Mouse (Mus musculus) liver, postnatal 0 days (tissue): ENCODE results near the gene Abcc12. TPM values are rescaled to one million over a fixed set of nuclear protein-coding genes. Genes with fewer than 3 reads are reported as not detected.

Experiments
- ATAC-seq: fragments of 200-750 bp; cut with Nextera tagmentation; 2 replicates; pipeline ENCODE4 v1.8.0; 2017; ENCODE audit warnings: mild to moderate bottlenecking, moderate library complexity
- DNase-seq: peaks from one replicate; pipeline ENCODE4 v3.0.0-alpha.2; 2016
- H3K27ac ChIP-seq: fragments of 300-500 bp; sonication (generic); 2 replicates; pipeline ENCODE4 v1.5.1; 2014; ENCODE audit warnings: antibody characterized with exemption, moderate library complexity, mild to moderate bottlenecking, low read depth
- H3K27me3 ChIP-seq: fragments of 300-500 bp; sonication (generic); 2 replicates; pipeline ENCODE4 v1.6.1; 2014; ENCODE audit warnings: low read length, control low read depth, mixed read lengths; ENCODE audit not compliant: insufficient read depth
- H3K36me3 ChIP-seq: fragments of 300-500 bp; sonication (generic); replicated peaks from 2 replicates; pipeline ENCODE4 v1.6.1; 2014; ENCODE audit warnings: mild to moderate bottlenecking, control low read depth, low read length, moderate library complexity, mixed read lengths; ENCODE audit not compliant: insufficient read depth
- H3K4me1 ChIP-seq: fragments of 300-500 bp; sonication (generic); 2 replicates; pipeline ENCODE4 v1.6.1; 2014; ENCODE audit warnings: antibody characterized with exemption, mild to moderate bottlenecking, control low read depth; ENCODE audit not compliant: insufficient read depth
- H3K4me2 ChIP-seq: fragments of 300-500 bp; sonication (generic); 2 replicates; pipeline ENCODE4 v1.6.1; 2014; ENCODE audit warnings: low read depth, mild to moderate bottlenecking, low read length, moderate library complexity, mixed read lengths
- H3K4me3 ChIP-seq: fragments of 300-500 bp; sonication (generic); 2 replicates; pipeline ENCODE4 v1.5.1; 2014; ENCODE audit warnings: low read depth, low read length
- H3K9ac ChIP-seq: fragments of 300-500 bp; sonication (generic); replicated peaks from 2 replicates; pipeline ENCODE4 v1.6.1; 2014; ENCODE audit warnings: mild to moderate bottlenecking, moderate library complexity
- H3K9me3 ChIP-seq: fragments of 300-500 bp; sonication (generic); 2 replicates; pipeline ENCODE4 v1.6.1; 2016; ENCODE audit warnings: mild to moderate bottlenecking, control low read depth, low read length, mixed read lengths
- CTCF ChIP-seq: sonication (generic); IDR thresholded peaks from 2 replicates; pipeline ENCODE4 v1.5.1; 2016; ENCODE audit warnings: antibody characterized with exemption, low read depth
- EP300 ChIP-seq: IDR thresholded peaks from 2 replicates; pipeline ENCODE4 v1.6.1; 2016; ENCODE audit warnings: antibody characterized with exemption, low read depth, mild to moderate bottlenecking
- whole genome bisulfite sequencing: fragments of 180-500 bp; shearing (Covaris S2); extraction: QIAGEN DNeasy Blood & Tissue Kit; methylation state at CpG from one replicate; pipeline ENCODE4 v1.1.7; 2014; ENCODE audit not compliant: insufficient replicate concordance; 5-methylcytosine and 5-hydroxymethylcytosine counted together
- polyA plus RNA-seq: library from polyadenylated mRNA; unstranded; fragments of >200 nt; fragmentation: Nextera tagmentation; extraction: Ambion mirVana; gene quantifications from 2 replicates; pipeline ENCODE4 v1.2.1, GENCODE M21; 2015

The Abcc12 gene
- polyA plus RNA-seq, 1 experiment from 2014 or later = not detected

DNA sequence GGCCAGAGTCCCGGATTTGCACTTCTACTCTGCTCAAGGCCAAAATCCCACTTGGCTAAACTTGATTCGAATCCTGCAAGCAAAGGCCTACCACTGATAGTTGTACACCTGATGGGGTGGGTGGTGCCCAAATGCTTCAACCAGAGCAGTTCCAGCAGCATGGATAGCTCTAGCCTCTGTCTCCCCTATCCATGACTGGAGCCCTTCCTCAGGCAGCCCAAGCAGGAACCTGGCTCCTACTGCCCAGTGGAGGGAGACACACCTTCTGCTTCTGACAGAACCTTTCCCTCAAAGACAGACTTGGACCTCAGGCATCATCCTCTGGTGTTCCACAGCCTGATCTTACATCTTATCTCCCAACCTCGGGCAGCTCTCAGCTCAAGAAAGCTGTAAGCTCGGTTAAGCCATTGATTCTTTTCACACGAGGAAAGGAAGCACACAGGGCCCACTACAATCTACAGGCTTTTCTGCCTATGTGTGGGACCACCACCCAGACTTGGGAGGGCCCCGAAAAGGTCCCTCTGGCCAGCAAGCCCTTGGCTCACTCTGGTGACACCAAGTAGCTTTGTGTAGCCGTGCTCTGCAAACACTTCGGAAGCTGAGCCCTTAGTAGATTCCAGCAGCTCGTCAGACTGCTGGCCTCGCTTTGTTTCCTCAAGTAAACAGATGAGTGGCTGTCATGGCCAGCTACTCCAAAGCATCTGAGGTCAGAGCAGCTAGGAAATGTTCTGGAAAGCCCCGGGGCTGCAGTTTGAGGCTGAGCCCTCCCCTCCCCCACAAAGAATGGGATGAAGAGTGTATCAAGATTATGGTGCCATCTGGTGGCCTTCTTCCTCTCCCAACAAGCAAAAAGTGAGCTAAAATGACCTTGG, 44.5 kb downstream of the Abcc12 start:
- no peak overlapping the region for H3K4me3 ChIP-seq
- no peaks in the 10 kb centered on the region for H3K27me3 ChIP-seq
- H3K4me1 ChIP-seq = peaks cover 7% of the 10 kb centered on the region; the same call in 1 of the 2 replicates
- H3K9ac ChIP-seq = no peak overlapping the region
- no peak overlapping the region for H3K4me2 ChIP-seq
- no peaks in the 10 kb centered on the region for H3K36me3 ChIP-seq
- no peak overlapping the region for H3K27ac ChIP-seq
- ATAC-seq = no peak
- DNase-seq = peak; percentile 45
- TF ChIP-seq EP300 (no peak), CTCF (peak; percentile 66)
- WGBS = 38% methylated on average over 11 of the region's 11 CpGs
- H3K9me3 ChIP-seq = no peaks in the 10 kb centered on the region

DNA sequence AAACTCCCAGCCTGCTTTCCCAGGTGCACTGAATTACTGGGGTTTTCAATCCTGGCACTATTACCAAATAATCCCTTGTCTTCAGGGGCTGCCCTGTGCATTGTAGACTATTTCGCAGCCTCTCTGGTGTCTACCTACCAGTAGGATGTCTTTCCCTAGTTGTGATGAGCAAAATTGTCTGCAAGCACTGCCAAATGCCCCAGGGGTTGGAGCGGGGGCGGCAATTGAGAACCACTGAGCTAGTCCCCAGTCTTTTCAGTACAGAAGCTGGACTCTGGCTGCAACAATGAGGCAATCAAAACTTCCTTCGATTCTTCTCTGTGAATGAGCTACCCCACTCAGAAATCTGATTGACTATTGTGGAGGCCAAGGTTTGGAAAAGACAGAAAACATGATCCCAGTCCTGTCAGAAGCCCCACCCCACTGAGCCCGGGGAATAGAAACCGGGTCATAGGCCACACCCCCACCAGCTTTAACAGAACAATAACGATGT, 45.4 kb downstream of the Abcc12 start:
- Histone ChIP-seq H3K36me3 (no peaks in the 10 kb centered on the region), H3K4me2 (no peak overlapping the region), H3K9me3 (no peaks in the 10 kb centered on the region), H3K4me3 (no peak overlapping the region), H3K27ac (no peak overlapping the region), H3K4me1 (peaks cover 7% of the 10 kb centered on the region; the same call in 1 of the 2 replicates), H3K27me3 (no peaks in the 10 kb centered on the region), H3K9ac (no peak overlapping the region)
- DNase-seq (no peak), ATAC-seq (no peak)
- TF ChIP-seq CTCF (no peak), EP300 (no peak)
- WGBS = 48% methylated on average over 7 of the region's 7 CpGs

DNA sequence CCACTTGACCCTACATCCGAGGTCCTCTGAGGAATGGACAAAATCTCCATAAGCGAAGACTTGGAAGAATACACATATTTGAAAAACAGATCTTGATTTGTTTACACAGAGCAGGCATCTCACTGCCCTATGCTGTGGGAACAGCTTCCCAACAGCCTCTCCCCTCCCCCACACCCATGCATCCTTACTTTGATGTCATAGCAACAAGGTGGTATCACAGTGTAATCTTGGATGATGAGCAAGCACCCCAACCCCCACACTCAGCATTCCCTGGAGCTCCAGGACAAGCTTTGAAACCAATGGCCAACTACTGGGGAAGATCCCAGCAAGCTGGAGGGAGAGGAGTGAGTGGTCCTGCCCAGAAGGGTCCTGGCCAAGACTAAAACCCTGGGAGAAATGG, 50.8 kb downstream of the Abcc12 start:
- Histone ChIP-seq H3K4me3 (no peak overlapping the region), H3K9me3 (no peaks in the 10 kb centered on the region), H3K27me3 (no peaks in the 10 kb centered on the region), H3K27ac (no peak overlapping the region), H3K4me2 (no peak overlapping the region), H3K36me3 (no peaks in the 10 kb centered on the region), H3K9ac (no peak overlapping the region), H3K4me1 (no peaks in the 10 kb centered on the region)
- WGBS = 69% methylated on average over 2 of the region's 2 CpGs
- TF ChIP-seq CTCF (no peak), EP300 (no peak)
- DNase-seq (no peak), ATAC-seq (no peak)

DNA sequence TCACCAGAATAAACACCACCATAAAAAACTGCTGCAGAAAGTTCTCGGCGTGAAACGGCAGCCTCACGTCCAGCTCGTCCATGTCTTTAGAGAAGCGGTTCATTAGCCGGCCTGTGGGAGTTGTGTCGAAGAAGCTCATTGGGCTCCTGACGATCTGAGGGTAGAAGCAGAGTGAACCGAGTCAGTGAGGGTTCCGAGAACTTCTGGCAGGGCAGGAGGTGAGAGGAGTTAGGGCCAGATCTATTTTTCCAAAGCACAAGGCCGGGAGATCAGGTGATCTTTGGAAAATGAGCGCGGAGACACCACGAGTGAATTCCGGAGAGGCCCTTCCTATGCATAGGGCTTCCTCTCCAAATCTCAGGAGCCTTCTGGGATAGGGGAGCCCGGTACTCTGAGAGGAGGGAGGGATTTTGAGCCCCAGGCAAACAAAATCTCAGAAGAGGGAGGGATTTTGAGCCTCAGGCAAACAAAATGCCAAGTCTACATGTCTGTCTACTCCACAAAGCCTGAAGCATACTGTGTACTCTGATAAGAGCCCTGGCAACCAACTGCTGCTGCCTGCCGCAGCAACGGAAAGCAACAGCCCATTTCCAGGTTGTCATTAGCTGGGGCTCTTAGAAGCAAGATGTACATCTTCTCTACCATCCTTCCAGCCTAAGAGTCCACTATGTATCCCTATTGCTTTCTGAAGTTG, 53.0 kb downstream of the Abcc12 start:
- no peaks in the 10 kb centered on the region for H3K9me3 ChIP-seq
- 68% methylated on average over 19 of the region's 19 CpGs for WGBS
- H3K4me2 ChIP-seq = no peak overlapping the region

DNA sequence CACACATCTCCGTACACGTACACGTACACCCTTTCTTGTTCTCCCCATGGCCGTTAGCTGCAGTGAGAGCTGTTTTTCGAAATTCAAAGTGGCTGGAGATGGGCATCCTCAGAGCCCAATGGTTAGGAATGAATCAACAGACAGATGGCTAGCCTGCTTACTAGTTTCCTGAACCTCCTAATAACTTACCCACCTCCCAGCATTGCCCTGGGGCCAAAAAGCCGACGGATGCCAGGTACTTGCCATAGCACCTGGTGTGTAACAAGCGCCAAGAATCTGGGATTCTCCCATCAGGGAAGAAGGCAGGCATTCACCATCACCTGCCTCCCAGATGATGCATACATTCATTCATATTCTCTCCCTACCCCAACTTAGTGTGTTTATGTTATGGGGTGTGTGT, 53.7 kb downstream of the Abcc12 start:
- H3K36me3 ChIP-seq = no peaks in the 10 kb centered on the region
- H3K4me3 ChIP-seq = no peak overlapping the region
- WGBS = 88% methylated on average over 8 of the region's 8 CpGs
- no peak overlapping the region for H3K4me2 ChIP-seq
- no peak overlapping the region for H3K9ac ChIP-seq
- no peak for DNase-seq
- no peaks in the 10 kb centered on the region for H3K27me3 ChIP-seq
- TF ChIP-seq EP300 (no peak), CTCF (no peak)
- H3K4me1 ChIP-seq = no peaks in the 10 kb centered on the region
- no peaks in the 10 kb centered on the region for H3K9me3 ChIP-seq
- H3K27ac ChIP-seq = no peak overlapping the region
- ATAC-seq = no peak

More for the DNA sequence above, 53.0 kb downstream of the Abcc12 start:
- TF ChIP-seq CTCF (no peak), EP300 (no peak)
- ATAC-seq = no peak
- H3K9ac ChIP-seq = no peak overlapping the region
- no peak for DNase-seq
- H3K27me3 ChIP-seq = no peaks in the 10 kb centered on the region
- no peak overlapping the region for H3K27ac ChIP-seq
- H3K4me1 ChIP-seq = no peaks in the 10 kb centered on the region
- H3K4me3 ChIP-seq = no peak overlapping the region
- no peaks in the 10 kb centered on the region for H3K36me3 ChIP-seq

- Histone ChIP-seq H3K27me3 (no peaks in the 10 kb centered on the region), H3K9me3 (no peaks in the 10 kb centered on the region), H3K9ac (no peak overlapping the region), H3K4me1 (no peaks in the 10 kb centered on the region), H3K27ac (no peak overlapping the region), H3K4me3 (no peak overlapping the region), H3K4me2 (no peak overlapping the region), H3K36me3 (no peaks in the 10 kb centered on the region)
- whole genome bisulfite sequencing = 91% methylated on average over 1 of the region's 1 CpGs
- ATAC-seq (no peak), DNase-seq (no peak)
- TF ChIP-seq EP300 (no peak), CTCF (no peak)
These were observed 66.3 kb downstream of the Abcc12 start for GRCm38 (mm10) chr8:86514203-86514602.
